Mouse (Mus musculus): Measurements from ENCODE around the gene Fry. TPM values are rescaled to one million over a fixed set of nuclear protein-coding genes. Genes with fewer than 3 reads are reported as not detected.
A peak's percentile ranks its signal among the peaks of the same experiment; 100 is the strongest.

Gene Fry
- polyA plus RNA-seq, 1 experiment from 2014 or later, result 43.4 TPM

GRCm38 (mm10) chr5:150235931-150236330 lies 117.5 kb downstream of the Fry start:
- Histone ChIP-seq H3K36me3 (ENCODE audit: control insufficient read depth, insufficient read depth, low read length) (no peaks in the 10 kb centered on the region), H3K9me3 (ENCODE audit: control insufficient read depth, low read length) (no peaks in the 10 kb centered on the region), H3K4me1 (ENCODE audit: control insufficient read depth, insufficient read depth, low read depth, low read length) (0 out of 2 replicates have a peak, but pooled peaks cover 2% of the 10 kb centered on the region), H3K4me3 (ENCODE audit: low read length) (no peak overlapping the region), H3K27ac (ENCODE audit: low read depth, low read length) (no peak overlapping the region), H3K4me2 (ENCODE audit: low read length) (no peak overlapping the region), H3K9ac (ENCODE audit: low read depth, low read length) (no peak overlapping the region), H3K27me3 (replicated peaks; ENCODE audit: control insufficient read depth, insufficient read depth, low read length) (no peaks in the 10 kb centered on the region)
- 96% methylated on average over 5 of the region's 5 CpGs for WGBS
- ATAC-seq, result no peak

- H3K4me2 ChIP-seq (ENCODE audit: low read length), result no peak overlapping the region
- no peaks in the 10 kb centered on the region for H3K27me3 ChIP-seq (replicated peaks; ENCODE audit: control insufficient read depth, insufficient read depth, low read length)
- H3K9me3 ChIP-seq (ENCODE audit: control insufficient read depth, low read length), result no peaks in the 10 kb centered on the region
- H3K27ac ChIP-seq (ENCODE audit: low read depth, low read length), result no peak overlapping the region
- no peaks in the 10 kb centered on the region for H3K36me3 ChIP-seq (ENCODE audit: control insufficient read depth, insufficient read depth, low read length)
- no peak overlapping the region for H3K9ac ChIP-seq (ENCODE audit: low read depth, low read length)
- 0 out of 2 replicates have a peak, but pooled peaks cover 2% of the 10 kb centered on the region for H3K4me1 ChIP-seq (ENCODE audit: control insufficient read depth, insufficient read depth, low read depth, low read length)
- ATAC-seq, result no peak
- H3K4me3 ChIP-seq (ENCODE audit: low read length), result no peak overlapping the region
Measured at GRCm38 (mm10) chr5:150236597-150236996, 118.2 kb downstream of the Fry start.

GRCm38 (mm10) chr5:150241638-150242037 lies 123.2 kb downstream of the Fry start:
- Histone ChIP-seq H3K4me3 (ENCODE audit: low read length) (no peak overlapping the region), H3K27ac (ENCODE audit: low read depth, low read length) (no peak overlapping the region), H3K4me2 (ENCODE audit: low read length) (no peak overlapping the region), H3K36me3 (ENCODE audit: control insufficient read depth, insufficient read depth, low read length) (no peaks in the 10 kb centered on the region), H3K9me3 (ENCODE audit: control insufficient read depth, low read length) (no peaks in the 10 kb centered on the region), H3K27me3 (replicated peaks; ENCODE audit: control insufficient read depth, insufficient read depth, low read length) (no peaks in the 10 kb centered on the region), H3K9ac (ENCODE audit: low read depth, low read length) (no peak overlapping the region), H3K4me1 (ENCODE audit: control insufficient read depth, insufficient read depth, low read depth, low read length) (no peaks in the 10 kb centered on the region)
- ATAC-seq, result no peak
- 63% methylated on average over 9 of the region's 9 CpGs for WGBS

- WGBS, result 64% methylated on average over 3 of the region's 3 CpGs
- Histone ChIP-seq H3K4me2 (ENCODE audit: low read length) (no peak overlapping the region), H3K9ac (ENCODE audit: low read depth, low read length) (no peak overlapping the region)
Measured at GRCm38 (mm10) chr5:150246737-150247136, 128.3 kb downstream of the Fry start.

GRCm38 (mm10) chr5:150257764-150258163 lies 139.3 kb downstream of the Fry start:
- 85% methylated on average over 7 of the region's 7 CpGs for WGBS
- Histone ChIP-seq H3K36me3 (ENCODE audit: control insufficient read depth, insufficient read depth, low read length) (no peaks in the 10 kb centered on the region), H3K4me3 (ENCODE audit: low read length) (no peak overlapping the region), H3K27ac (ENCODE audit: low read depth, low read length) (no peak overlapping the region), H3K4me2 (ENCODE audit: low read length) (no peak overlapping the region), H3K4me1 (ENCODE audit: control insufficient read depth, insufficient read depth, low read depth, low read length) (peaks cover 11% of the 10 kb centered on the region), H3K9me3 (ENCODE audit: control insufficient read depth, low read length) (no peaks in the 10 kb centered on the region), H3K9ac (ENCODE audit: low read depth, low read length) (no peak overlapping the region), H3K27me3 (replicated peaks; ENCODE audit: control insufficient read depth, insufficient read depth, low read length) (no peaks in the 10 kb centered on the region)
- no peak for ATAC-seq

More at GRCm38 (mm10) chr5:150246737-150247136, 128.3 kb downstream of the Fry start:
- no peak for ATAC-seq
- Histone ChIP-seq H3K4me1 (ENCODE audit: control insufficient read depth, insufficient read depth, low read depth, low read length) (no peaks in the 10 kb centered on the region), H3K36me3 (ENCODE audit: control insufficient read depth, insufficient read depth, low read length) (no peaks in the 10 kb centered on the region), H3K27ac (ENCODE audit: low read depth, low read length) (no peak overlapping the region), H3K27me3 (replicated peaks; ENCODE audit: control insufficient read depth, insufficient read depth, low read length) (no peaks in the 10 kb centered on the region), H3K4me3 (ENCODE audit: low read length) (no peak overlapping the region), H3K9me3 (ENCODE audit: control insufficient read depth, low read length) (no peaks in the 10 kb centered on the region)

- Histone ChIP-seq H3K9me3 (ENCODE audit: control insufficient read depth, low read length) (no peaks in the 10 kb centered on the region), H3K36me3 (ENCODE audit: control insufficient read depth, insufficient read depth, low read length) (no peaks in the 10 kb centered on the region), H3K9ac (ENCODE audit: low read depth, low read length) (peak overlapping the region; percentile 77), H3K4me3 (ENCODE audit: low read length) (peak overlapping the region; percentile 55), H3K4me2 (ENCODE audit: low read length) (peak overlapping the region; percentile 59), H3K27me3 (replicated peaks; ENCODE audit: control insufficient read depth, insufficient read depth, low read length) (no peaks in the 10 kb centered on the region), H3K4me1 (ENCODE audit: control insufficient read depth, insufficient read depth, low read depth, low read length) (peaks cover 20% of the 10 kb centered on the region), H3K27ac (ENCODE audit: low read depth, low read length) (peak overlapping the region; percentile 95)
- ATAC-seq, result peak; percentile 93
- under 1% methylated on average over 27 of the region's 29 CpGs for WGBS
Measured at GRCm38 (mm10) chr5:150259191-150260053, 141.0 kb downstream of the Fry start.

- peak overlapping the region; percentile 55 for H3K4me3 ChIP-seq (ENCODE audit: low read length)
- peak; percentile 70 for ATAC-seq
- H3K9ac ChIP-seq (ENCODE audit: low read depth, low read length), result peak overlapping the region; percentile 77
- peaks cover 20% of the 10 kb centered on the region for H3K4me1 ChIP-seq (ENCODE audit: control insufficient read depth, insufficient read depth, low read depth, low read length)
- no peaks in the 10 kb centered on the region for H3K36me3 ChIP-seq (ENCODE audit: control insufficient read depth, insufficient read depth, low read length)
- H3K9me3 ChIP-seq (ENCODE audit: control insufficient read depth, low read length), result no peaks in the 10 kb centered on the region
- peak overlapping the region; percentile 59 for H3K4me2 ChIP-seq (ENCODE audit: low read length)
- no peaks in the 10 kb centered on the region for H3K27me3 ChIP-seq (replicated peaks; ENCODE audit: control insufficient read depth, insufficient read depth, low read length)
- WGBS, result 26% methylated on average over 9 of the region's 9 CpGs
- peak overlapping the region; percentile 95 for H3K27ac ChIP-seq (ENCODE audit: low read depth, low read length)
Measured at GRCm38 (mm10) chr5:150260054-150260386, 141.6 kb downstream of the Fry start.

GRCm38 (mm10) chr5:150261361-150261760 lies 142.9 kb downstream of the Fry start:
- Histone ChIP-seq H3K4me1 (ENCODE audit: control insufficient read depth, insufficient read depth, low read depth, low read length) (peaks cover 20% of the 10 kb centered on the region), H3K9me3 (ENCODE audit: control insufficient read depth, low read length) (no peaks in the 10 kb centered on the region), H3K4me2 (ENCODE audit: low read length) (peak overlapping the region; percentile 59), H3K9ac (ENCODE audit: low read depth, low read length) (peak overlapping the region; percentile 45), H3K27me3 (replicated peaks; ENCODE audit: control insufficient read depth, insufficient read depth, low read length) (no peaks in the 10 kb centered on the region), H3K27ac (ENCODE audit: low read depth, low read length) (0 out of 2 replicates have a peak overlapping the region, but pooled peaks have one; percentile 36), H3K4me3 (ENCODE audit: low read length) (peak overlapping the region; percentile 55), H3K36me3 (ENCODE audit: control insufficient read depth, insufficient read depth, low read length) (no peaks in the 10 kb centered on the region)
- 44% methylated on average over 4 of the region's 4 CpGs for WGBS
- ATAC-seq, result no peak

GRCm38 (mm10) chr5:150262046-150262716 lies 143.7 kb downstream of the Fry start:
- Histone ChIP-seq H3K4me3 (ENCODE audit: low read length) (peak overlapping the region; percentile 55), H3K27ac (ENCODE audit: low read depth, low read length) (no peak overlapping the region), H3K27me3 (replicated peaks; ENCODE audit: control insufficient read depth, insufficient read depth, low read length) (no peaks in the 10 kb centered on the region), H3K36me3 (ENCODE audit: control insufficient read depth, insufficient read depth, low read length) (no peaks in the 10 kb centered on the region), H3K9me3 (ENCODE audit: control insufficient read depth, low read length) (no peaks in the 10 kb centered on the region), H3K4me1 (ENCODE audit: control insufficient read depth, insufficient read depth, low read depth, low read length) (peaks cover 20% of the 10 kb centered on the region), H3K9ac (ENCODE audit: low read depth, low read length) (peak overlapping the region; percentile 45), H3K4me2 (ENCODE audit: low read length) (peak overlapping the region; percentile 59)
- WGBS, result 75% methylated on average over 16 of the region's 16 CpGs
- ATAC-seq, result no peak
